Mouse (Mus musculus) activated CD4-positive, CD25-positive, alpha-beta regulatory T cell, adult 4 months (primary cell): ENCODE results near the gene Cdk6. TPM values are rescaled to one million over a fixed set of nuclear protein-coding genes. Genes with fewer than 3 reads are reported as not detected.
A peak's percentile ranks its signal among the peaks of the same experiment; 100 is the strongest.

ENCODE experiments used
- ATAC-seq: one replicate; pipeline ENCODE4 v1.8.0; 2017
- polyA plus RNA-seq, 2 experiments: library from polyadenylated mRNA; unstranded; fragments of 100-300 nt; shearing (Covaris generic); gene quantifications; one replicate each; pipeline ENCODE4 v1.2.1; 2017

Gene Cdk6
- polyA plus RNA-seq, 2 experiments from 2014 or later, result 29.6 to 32.3 TPM

DNA sequence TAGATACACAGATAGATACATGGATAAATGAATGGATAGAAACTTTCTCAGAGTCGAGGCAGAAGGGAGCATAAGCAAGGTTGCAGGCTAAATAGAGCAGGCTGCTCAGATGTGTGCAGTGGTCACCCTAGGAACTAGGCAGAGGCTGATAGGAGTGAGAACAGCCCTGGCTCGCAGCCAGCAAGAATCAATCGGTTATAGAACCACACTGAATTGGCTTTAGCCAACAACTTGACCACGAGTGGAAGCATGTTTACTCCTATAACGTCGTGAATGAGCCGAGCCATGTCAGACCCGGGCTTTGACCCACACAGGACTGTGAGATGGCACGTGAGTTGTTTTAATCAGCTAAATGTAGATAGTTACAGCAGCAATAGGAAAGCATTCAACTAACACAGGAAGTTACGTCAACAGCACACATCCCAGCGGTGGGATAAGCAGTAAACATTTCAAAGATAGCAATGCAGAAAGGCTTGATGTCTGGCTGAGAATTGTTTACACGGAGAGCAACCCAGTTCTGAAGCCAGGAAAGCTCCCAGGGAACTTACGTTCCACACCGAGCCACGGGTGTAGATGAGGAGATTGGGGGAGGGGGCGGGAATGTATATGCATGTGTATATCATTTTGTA, 147.0 kb downstream of the Cdk6 start:
- no peak for ATAC-seq

DNA sequence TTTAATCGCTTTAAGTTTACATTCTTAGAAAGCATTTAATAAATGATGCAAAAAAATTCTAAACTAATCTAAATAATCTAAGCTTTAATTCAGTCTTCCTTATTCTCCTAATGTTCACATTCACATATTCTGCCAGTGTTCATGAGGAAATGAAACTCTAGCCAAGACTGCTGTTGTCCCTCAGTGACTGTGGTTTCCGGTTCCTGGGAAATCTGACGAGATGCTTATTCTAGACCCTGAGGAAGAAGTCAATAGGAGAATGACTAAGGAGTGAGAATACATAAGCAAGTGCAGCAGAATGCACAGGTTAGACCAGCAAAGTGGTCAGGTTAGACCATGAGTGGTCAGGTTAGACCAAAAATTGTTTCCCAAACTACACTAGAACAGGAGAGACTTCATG, 149.1 kb downstream of the Cdk6 start:
- no peak for ATAC-seq

DNA sequence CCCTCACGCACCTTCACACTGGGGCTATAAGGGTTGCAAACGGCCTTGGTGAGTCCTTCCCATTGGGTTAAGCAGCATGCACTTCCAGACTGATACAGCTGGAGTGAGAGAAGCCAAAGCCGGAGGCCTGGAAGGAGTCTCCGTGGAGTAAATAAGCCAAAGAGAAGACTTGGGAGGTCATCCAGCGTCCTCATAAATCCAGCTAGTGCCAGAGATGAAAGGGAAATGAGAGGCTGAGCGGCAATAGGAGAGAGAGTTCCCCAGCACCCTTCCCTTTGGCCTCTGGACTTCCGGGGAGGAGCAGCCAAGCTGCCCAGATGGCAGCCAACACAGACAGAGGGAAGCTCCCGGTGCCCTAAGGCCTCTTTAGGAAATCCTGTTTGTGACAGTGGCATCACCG, 149.8 kb downstream of the Cdk6 start:
- no peak for ATAC-seq

DNA sequence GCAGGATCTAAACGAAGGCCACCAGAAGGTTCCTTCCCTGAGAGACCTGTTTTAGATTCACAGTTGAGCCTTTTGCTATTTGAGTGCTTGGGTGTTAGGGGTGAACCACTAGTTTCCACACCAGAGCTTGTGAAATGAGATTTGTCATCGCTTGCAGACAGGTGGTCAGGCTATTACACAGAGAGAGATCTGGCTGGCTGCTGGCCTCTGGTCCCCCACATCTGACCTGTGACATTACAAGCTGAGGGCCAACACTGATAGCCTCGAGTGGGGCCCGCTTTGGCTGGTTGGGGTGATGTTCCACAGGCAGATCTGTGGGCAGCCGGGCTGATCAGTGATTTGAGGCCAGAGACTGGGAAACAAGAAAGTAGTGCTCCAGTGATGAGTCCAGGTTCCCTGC, 150.6 kb downstream of the Cdk6 start:
- no peak for ATAC-seq

DNA sequence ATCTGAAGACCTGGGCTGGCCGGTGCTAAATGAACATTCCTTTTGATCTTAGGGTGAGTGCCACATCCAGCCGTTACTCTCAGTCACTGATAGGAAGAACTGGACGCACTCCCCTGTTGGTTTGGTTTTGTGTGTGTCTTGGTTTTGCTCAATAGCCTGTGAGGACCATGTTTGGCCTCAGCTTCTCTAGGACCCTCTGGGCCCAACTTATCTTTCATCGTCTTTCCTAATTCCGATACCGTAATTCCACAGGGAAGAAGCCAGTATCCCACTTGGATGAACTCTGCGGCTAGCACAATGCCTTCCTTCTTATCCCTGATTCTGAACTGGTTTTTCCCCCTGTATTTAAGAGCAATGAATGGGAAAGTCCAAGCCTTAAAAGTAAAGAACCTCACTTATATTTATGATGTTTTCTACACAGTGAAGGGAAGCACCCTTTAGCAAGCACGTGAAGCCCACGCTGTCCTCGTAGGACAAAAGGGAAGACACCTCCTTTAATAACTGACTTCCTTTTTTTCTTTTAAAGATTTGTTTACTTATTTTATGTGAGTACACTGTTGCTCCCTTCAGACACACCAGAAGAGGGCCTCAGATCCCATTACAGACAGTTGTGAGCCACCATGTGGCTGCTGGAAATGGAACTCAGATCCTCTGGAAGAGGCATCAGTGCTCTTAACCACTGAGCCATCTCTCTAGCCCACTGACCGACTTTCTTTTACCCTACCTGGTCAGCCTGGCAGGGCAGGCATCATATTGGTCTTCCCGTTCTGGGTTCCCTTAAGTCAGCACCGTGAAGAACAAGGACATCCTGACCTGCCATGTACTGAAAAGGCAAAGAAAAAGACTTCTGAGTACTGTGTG, 151.7 kb downstream of the Cdk6 start:
- no peak for ATAC-seq

DNA sequence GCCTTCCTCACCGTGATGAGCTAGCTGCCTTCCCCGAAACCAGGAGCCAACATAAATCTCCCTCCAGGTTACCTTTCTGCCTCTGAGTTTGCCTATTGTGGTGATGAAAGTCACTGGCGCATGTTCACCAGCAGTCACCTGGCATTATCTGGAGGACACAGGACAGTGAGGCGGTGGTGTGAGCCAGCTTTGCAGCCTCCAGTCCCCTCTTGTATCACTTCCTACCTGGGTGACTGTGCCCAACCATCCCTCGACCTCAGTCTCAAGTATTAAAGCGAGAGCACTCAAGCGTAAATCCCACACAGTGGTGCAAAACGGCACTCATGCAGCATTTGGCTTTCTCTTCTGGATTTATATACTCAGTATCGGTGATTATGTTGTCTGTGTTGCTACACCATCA, 152.7 kb downstream of the Cdk6 start:
- ATAC-seq, result no peak

DNA sequence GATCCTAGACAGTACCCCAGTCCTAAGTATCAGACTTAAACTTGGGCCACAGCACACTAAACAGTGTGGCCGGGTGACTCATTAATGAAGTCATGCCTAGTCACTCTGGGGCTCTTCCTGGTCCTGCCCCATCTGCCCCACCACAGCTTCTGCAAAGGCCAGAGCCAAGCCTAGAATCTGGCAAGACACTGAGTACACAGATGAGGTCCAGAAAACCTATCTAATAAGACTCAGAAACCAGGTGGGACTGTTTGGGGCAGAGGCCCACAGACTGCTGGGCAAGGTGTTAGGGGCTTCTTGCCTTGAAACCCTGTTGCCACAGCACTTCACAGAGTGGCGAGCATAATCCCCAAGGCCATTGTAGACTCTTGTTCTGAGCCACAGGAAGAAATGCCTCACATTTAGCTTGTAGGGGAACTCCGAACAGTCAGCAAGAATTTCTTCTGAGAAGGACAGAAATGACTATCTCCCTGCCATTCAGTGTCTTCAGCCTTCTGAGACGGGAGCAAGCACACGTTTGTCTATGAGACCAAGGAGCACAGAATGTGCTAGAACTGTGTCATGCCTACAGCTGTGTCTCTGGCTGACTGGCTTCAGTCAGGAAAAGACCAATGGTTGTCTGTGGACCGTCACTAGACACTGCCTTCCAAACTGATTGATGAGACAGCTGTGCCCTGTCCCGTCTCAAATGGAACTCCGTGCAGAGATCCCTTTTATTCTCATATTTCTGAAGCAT, 153.3 kb downstream of the Cdk6 start:
- peak; percentile 69 for ATAC-seq

DNA sequence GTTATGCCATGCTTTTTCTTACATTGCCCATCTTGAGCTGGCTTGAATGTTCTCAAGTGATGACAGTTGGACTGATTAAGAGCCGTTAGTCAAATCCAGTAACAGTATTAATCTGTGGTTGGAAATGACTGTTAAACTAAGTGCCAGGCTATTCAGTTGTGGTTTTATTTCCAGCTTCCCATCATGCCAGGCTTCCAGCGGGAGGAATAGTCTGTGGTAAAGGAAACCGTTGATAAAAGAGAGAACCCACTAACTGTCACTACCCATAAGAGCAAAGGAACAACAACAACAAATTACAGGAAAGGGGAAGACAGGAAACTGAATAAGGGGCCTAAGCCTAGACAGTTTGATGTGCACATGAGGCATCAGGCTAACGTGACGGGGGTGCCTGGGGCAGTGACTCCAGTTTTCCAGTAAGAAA, 156.2 kb downstream of the Cdk6 start:
- peak; percentile 37 for ATAC-seq

DNA sequence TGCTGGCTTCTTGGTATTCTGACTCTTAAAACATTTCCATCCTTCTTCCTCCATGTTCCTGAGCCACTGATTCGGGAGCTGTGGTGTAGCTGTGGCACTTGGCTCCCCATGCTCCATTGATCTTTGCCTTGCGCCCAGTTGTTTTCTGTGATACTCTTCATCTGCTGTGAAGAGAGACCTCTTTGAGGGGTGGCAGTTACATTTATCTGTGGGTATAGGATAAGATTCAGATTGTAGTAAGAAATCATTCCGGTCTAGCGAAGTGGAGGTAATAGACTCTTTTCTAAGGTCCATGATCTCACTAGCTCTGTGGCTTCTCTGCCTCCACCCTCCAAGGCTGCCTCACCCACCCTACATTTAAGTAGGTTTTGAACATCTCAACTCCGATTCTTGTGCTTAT, 159.0 kb downstream of the Cdk6 start:
- no peak for ATAC-seq

DNA sequence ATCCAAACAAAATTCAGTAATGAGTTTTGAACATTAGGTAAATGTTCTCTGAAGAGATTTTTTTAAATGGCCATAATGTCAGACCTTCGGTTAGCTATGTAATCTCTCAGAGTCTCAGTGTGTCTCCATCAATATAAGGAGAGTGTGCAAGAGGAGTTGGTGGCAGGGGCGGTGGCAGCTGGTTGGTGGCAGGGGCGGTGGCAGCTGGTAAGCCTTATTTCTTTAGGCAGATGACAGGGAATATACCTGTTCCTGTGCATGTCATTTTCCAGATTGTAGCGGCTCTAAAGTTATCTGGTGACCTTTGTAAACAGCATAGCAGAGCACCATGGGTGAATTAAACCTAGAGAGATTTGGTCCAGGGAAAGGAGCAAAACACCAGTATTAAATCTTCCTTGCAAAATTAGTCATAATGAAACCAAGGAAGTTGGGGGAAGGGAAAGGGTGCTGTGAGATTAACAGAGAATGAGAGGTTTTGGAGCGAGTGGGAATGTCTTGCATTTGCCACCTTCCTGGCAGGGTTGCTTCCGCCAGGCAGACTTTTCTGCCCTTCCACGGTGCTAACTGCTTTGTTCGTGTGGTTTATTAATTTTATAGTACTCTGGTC, 159.8 kb downstream of the Cdk6 start:
- no peak for ATAC-seq

DNA sequence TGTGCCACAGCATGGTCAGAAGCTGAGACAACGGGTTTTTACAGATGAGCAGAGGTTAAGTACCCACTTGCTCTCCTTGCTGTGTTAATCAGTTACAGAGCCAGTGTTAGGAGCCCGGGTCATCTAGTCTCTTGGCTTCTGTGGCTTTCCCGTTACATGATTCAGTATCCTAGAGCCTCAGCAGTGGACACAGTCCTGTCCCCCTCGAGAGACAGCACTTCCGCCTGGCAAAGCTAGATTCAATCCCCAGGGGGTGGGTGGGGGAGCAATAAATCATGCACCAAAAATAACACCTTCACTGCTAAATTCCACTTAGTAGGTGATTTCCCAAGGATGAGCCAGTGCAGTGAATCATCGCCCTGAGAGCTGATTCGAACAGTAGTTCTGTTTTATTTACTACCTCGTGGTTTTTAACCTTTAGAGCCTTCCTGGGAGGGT, 160.3 kb downstream of the Cdk6 start:
- ATAC-seq, result peak; percentile 55

DNA sequence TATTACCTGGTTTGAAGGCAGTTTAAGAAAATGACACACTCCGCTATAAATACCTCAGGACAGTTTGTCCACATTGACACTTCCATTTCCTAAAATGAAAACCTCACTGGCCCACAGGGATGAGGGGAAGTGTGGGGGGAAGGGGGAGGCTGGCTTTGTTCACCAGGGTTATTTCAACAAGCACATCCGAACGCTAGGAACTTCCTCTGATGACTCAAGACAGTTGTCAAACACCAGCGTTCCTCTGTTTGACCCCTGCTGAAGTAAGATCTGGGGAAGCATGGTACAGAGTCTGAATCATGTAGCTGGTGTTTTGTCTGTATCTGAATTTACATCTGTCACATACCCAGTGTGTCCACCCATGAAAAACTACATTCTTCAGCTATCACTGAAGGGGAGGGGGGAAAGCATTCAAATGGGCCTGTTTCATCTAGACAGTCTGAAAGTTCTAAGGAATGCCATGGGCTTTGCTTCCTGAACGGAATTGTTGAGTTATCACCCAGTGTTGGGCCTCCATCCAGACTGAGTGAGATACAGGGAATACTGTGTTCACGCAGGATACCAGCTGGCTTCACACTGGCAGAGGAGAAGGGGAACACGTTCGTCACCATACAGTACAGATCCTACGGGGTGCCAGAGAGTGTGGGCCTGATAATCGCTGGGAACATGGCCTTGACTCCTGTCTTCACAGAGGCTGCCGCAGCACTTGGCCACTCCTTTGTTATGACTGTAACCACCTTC, 161.5 kb downstream of the Cdk6 start:
- ATAC-seq, result peak; percentile 10

DNA sequence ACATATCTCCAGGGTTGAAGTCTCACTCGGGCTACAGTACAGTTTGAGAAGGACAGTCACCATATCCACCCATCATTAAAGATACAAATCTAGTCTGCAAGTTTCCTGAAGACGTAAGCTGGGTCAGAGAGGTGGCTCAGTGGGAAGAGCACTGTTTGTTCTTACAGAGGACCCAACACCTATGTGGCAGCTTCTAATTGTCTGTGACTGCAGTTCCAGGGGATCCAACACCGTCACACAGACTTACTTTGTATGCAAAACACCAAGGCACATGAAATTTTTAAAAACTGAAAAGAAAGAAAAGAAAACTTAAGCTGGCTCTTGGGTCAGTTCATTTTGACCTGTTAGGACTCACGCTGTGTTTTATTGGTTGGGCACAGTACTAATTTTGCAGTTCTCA, 162.1 kb downstream of the Cdk6 start:
- ATAC-seq, result no peak

DNA sequence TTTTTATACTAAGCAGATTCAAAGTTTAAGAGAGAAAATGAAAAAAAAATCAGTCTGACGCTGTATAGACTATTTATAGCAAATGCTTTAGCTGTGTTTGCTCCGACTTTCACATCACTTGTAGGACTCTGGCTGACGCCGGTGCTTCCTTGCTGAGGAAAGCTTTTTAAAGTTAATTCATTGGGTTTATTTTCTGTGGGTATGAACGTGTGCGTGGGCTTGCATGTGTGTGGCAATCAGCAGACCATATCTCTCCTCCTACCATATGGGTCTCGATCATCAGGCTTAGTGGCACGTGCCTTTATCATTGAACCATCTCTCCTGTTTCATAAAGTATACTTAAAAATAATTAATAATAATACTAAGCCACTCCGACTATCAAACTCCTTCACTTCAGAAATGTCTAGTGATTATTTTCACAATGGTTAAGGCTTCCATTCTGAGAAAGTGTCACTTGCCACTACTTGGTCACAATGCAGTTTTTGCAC, 162.6 kb downstream of the Cdk6 start:
- no peak for ATAC-seq

DNA sequence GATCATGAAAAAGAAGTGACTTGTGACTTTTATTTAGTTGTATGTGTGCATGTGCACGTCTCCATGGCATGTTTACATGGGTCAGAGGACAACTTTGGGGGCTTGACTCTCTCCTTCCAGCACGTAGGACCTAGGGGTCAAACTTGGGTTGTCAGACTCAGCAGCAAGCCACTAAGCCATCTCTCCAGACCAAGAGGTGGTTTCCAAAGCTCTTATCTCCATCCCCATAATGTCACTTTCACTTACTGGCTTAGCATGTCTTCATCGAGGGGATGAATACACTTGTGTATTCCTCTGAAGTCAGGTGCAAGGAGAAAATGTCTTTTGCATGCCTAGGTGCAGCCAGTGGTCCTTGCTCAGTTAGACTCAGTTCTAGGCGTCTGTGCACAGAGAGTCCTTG, 163.2 kb downstream of the Cdk6 start:
- ATAC-seq, result no peak

DNA sequence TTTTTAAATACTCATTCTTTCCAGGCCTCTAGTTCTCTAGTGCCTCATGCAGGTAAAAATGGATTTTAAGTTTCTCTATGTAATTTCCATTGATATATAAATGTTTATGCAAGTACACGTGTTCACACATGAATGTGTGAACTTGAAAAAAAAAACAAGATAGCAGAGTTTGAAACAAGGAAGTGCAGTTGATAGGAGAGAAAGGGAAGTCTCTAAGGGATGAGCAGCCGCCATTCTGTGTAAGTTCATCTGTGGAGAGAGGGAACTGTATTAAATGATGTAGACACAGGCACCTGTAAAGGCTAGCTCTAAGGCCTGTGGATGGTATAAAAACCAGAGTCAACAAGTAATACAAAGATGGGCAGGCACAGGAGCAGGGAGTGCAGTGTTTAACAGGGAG, 164.3 kb downstream of the Cdk6 start:
- no peak for ATAC-seq

DNA sequence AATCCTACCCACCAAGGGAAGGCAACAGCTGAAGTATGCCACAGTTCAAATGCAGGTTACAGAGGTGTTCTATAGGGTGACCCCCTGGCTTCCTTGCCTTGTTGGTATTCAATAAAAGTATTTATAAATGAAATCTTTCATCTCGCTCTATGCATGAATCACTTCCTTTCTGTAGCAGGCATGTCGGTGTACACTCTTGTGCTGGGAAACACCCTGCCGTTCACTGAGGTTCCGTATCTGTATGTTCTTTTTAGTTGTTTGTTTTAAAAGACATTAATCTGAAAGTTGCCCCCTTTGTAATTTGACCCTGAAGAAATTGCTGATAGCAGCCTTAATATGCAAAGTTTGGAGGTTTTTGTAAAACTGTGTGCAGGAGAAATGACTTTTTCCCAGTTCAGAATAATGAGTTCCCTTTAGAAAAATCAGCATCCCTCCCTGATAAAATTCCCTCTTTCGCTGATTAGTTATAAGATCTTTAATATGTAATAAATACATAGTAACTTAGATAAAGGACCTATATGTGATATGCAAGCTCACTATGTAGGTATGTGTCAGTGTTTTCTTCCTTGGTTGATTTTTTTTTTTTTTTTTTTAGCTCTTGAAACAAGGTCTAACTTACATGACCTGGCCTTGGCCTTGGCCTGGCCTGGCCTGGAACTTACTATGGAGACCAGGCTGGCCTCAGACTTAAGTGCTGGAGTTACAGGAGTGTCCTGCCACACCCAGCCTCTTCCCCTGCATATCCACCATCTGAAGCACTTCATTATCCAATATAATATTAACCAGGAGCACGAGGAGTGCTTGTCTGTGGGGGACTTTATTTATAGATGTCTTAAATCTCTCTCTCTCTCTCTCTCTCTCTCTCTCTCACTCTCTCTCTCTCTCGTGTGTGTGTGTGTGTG, 167.4 kb downstream of the Cdk6 start:
- ATAC-seq, result peak; percentile 68

DNA sequence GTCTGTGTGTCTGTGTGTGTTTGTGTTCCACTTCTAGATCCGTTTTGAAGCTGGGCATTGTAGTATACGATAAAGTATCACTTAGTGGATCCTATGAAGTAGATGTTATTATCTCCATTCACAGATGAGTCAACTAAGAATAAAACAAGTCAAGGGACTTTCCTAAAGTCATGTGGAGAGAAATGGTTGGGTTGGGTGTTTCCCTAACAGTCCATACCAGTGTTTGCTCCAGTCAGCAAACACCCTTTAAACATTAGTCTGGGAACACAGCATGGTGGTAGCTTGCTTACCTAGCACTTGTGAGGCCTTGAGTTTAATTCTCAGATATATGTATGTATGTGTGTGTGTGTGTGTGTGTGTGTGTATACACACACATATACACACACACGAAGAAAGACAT, 168.2 kb downstream of the Cdk6 start:
- peak; percentile 54 for ATAC-seq

DNA sequence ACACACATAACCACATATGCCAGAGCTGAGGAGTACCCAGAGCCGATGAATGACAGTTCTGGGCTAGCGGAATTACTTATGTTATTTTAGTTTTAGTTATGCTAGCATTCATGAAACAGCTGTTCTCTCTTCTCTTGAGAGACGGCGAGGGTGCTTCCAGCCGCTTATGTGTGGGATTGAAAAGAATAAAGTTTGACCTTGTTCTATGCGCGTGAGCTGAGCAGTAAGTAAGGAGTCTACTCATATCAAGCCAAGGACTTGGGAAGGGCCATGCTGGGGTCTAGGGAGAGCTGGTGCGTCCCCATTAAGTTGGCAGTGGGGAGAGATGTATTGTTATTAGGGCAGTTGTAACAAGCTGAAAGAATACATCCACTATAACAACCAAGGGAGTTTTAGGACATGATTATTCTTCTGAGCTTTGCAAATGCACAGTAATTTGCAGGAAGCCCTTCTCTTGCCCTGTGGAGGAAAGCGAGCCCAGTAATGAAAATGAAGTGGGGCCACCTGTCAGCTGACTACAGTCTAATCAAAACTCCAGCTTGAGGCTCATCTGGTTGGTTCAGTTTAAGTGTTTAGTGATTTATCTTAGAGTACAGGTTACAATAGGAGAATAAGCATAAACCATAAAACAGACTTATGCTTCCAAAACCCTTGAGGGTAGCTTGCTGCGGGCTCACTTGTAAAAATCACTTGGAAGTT, 170.0 kb downstream of the Cdk6 start:
- no peak for ATAC-seq

DNA sequence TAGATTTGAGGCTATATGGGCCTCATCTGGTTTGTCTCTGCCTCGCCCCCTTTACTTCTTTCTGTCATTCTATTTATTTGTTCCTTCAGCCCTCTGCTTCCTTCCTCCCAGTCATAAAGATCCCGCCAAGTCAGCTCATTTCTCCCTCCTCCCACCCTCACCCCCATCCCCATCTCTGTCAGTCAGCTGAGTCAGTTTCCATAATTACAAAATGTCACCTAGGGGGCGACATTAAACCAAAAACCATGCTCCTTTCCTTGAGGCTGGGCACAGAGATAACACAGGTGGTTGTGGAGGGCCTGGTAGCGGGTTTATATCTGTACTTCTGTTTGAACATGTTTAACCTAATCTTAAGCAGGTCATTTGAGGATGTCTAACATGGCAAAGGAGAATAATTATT, 171.3 kb downstream of the Cdk6 start:
- no peak for ATAC-seq
